Comparison of ENCODE assay signal across 10 mouse cellular contexts in the genomic region with DNA sequence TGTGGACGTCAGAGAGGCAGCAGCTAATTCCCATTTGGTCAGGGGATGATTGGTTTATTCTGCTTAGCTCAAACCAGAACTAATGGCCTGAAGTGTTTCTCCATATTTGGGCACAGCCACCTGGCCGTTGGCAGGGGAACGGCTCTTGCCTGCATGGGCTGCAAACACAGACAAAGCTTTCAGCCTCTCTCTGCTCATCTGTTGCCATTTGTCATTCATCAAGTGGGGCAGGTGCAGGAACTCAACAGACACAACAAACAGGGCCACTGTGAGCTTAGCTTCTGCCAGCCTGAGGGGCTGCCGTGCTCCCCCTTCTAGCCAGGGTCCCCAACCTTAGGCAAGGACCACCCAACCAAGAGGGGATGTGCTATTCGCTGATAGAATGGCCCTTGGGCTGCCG. TPM values are rescaled to one million over a fixed set of nuclear protein-coding genes. Genes with fewer than 3 reads are reported as not detected.
DNase-seq lines count a peak whose midpoint lies in the region; ATAC-seq and TF ChIP-seq lines count a peak whose summit lies in the region.
"Had no signal": no experiment of that assay in that cellular context is flagged by ENCODE, and none has a peak within 500 bp of the region (broad histone marks: within the 10 kb centered on the region; RNA-seq: fewer than 3 reads in every experiment).

No protein-coding gene starts in this region.

- peak; percentile 79; the same call in 1 of the 2 replicates for ATAC-seq in hindbrain, embryonic 14.5 days (ENCODE audit: low FRiP score)
- ATAC-seq in midbrain, postnatal 0 days (ENCODE audit: low FRiP score) = peak; percentile 65

- H3K4me1 ChIP-seq in heart, embryonic 10.5 days = peaks cover 32% of the 10 kb centered on the region
- H3K4me1 ChIP-seq in hindbrain, embryonic 14.5 days (replicated peaks; ENCODE audit: control insufficient read depth, insufficient read depth, low read length) = peaks cover 6% of the 10 kb centered on the region; the same call in 1 of the 2 replicates
- 0 out of 2 replicates have a peak, but pooled peaks cover 5% of the 10 kb centered on the region for H3K4me1 ChIP-seq in midbrain, postnatal 0 days (ENCODE audit: insufficient read depth, low read length)

- H3K9me3 ChIP-seq in heart, embryonic 10.5 days = no peaks in the 10 kb centered on the region
- no peaks in the 10 kb centered on the region for H3K9me3 ChIP-seq in hindbrain, embryonic 14.5 days (ENCODE audit: control insufficient read depth, low read length)
- no peaks in the 10 kb centered on the region for H3K9me3 ChIP-seq in midbrain, postnatal 0 days (ENCODE audit: low read length)
- H3K9me3 ChIP-seq: heart, embryonic 13.5 days had no signal

- no peak overlapping the region for H3K9ac ChIP-seq in hindbrain, embryonic 14.5 days
- H3K9ac ChIP-seq in midbrain, postnatal 0 days (replicated peaks; ENCODE audit: low read length, poor library complexity, severe bottlenecking) = no peak overlapping the region
- H3K9ac ChIP-seq: heart, embryonic 13.5 days had no signal

- no peak overlapping the region for H3K4me2 ChIP-seq in hindbrain, embryonic 14.5 days (replicated peaks)
- H3K4me2 ChIP-seq in midbrain, postnatal 0 days (ENCODE audit: low read depth, low read length, poor library complexity, severe bottlenecking) = no peak overlapping the region
- H3K4me2 ChIP-seq: heart, embryonic 13.5 days had no signal

- no peak for DNase-seq in heart, embryonic 10.5 days (ENCODE audit: low spot score)
- DNase-seq in heart, adult 9 months (ENCODE audit: low spot score in 2 of 2) = no peak
- DNase-seq in cerebellum, adult 9-11 months = peak; percentile 38
- DNase-seq in hindbrain, embryonic 14.5 days (ENCODE audit: low spot score) = no peak
- peak; percentile 82 for DNase-seq in midbrain, postnatal 0 days (ENCODE audit: low spot score)
- DNase-seq in c-Kit-positive CD71-positive TER-119-positive erythroid progenitor cells, embryonic 14.5 days (ENCODE audit: low spot score) = no peak
- no peak for DNase-seq in heart, postnatal 10 days
- DNase-seq in thymus, postnatal 10 days (ENCODE audit: low spot score in 2 of 2) = no peak
- DNase-seq: liver had no signal

- TF ChIP-seq CTCF in midbrain, postnatal 0 days (IDR thresholded peaks at IDR 0.05) = no peak; the same call in 1 of the 2 replicates

- H3K36me3 ChIP-seq in heart, embryonic 10.5 days = no peaks in the 10 kb centered on the region
- H3K36me3 ChIP-seq in hindbrain, embryonic 14.5 days (replicated peaks; ENCODE audit: control insufficient read depth, insufficient read depth) = no peaks in the 10 kb centered on the region
- H3K36me3 ChIP-seq in midbrain, postnatal 0 days (ENCODE audit: insufficient read depth, low read length) = no peaks in the 10 kb centered on the region
- H3K36me3 ChIP-seq: heart, embryonic 13.5 days had no signal

- peak overlapping the region; percentile 72 for H3K27ac ChIP-seq in heart, embryonic 10.5 days
- peak overlapping the region; percentile 69 for H3K27ac ChIP-seq in hindbrain, embryonic 14.5 days
- peak overlapping the region; percentile 62 for H3K27ac ChIP-seq in midbrain, postnatal 0 days (ENCODE audit: low read depth, low read length)
- H3K27ac ChIP-seq: heart, embryonic 13.5 days had no signal

- WGBS in heart, embryonic 10.5 days = 55% methylated on average over 6 of the region's 6 CpGs
- 36% methylated on average over 6 of the region's 6 CpGs for WGBS in hindbrain, embryonic 14.5 days
- 33% methylated on average over 6 of the region's 6 CpGs for WGBS in midbrain, postnatal 0 days

- intact Hi-C loops in heart, postnatal 10 days (cut with DNase I) = no loop called here

- H3K27me3 ChIP-seq in heart, embryonic 10.5 days (ENCODE audit: insufficient read depth, poor library complexity, severe bottlenecking) = no peaks in the 10 kb centered on the region
- no peaks in the 10 kb centered on the region for H3K27me3 ChIP-seq in hindbrain, embryonic 14.5 days (ENCODE audit: control insufficient read depth, insufficient read depth, low read length)
- no peaks in the 10 kb centered on the region for H3K27me3 ChIP-seq in midbrain, postnatal 0 days (ENCODE audit: insufficient read depth, low read length)
- H3K27me3 ChIP-seq: heart, embryonic 13.5 days had no signal

- H3K4me3 ChIP-seq in heart, embryonic 10.5 days = no peak overlapping the region
- H3K4me3 ChIP-seq in hindbrain, embryonic 14.5 days (replicated peaks; ENCODE audit: low read length) = no peak overlapping the region
- no peak overlapping the region for H3K4me3 ChIP-seq in midbrain, postnatal 0 days (ENCODE audit: low read depth, low read length)
- H3K4me3 ChIP-seq: heart, embryonic 13.5 days had no signal

RNA-seq across cellular contexts. Expression of a gene that starts 10.9 kb away (rescaled TPM):
- polyA plus RNA-seq in heart, embryonic 10.5 days (2016; fragmentation: Nextera tagmentation; extraction: Ambion mirVana) = 3.9 and 4.3 TPM in 2 replicates
- polyA plus RNA-seq in hindbrain, embryonic 14.5 days (2014; fragmentation: Nextera tagmentation; extraction: Ambion mirVana) = 0.78 and 0.96 TPM in 2 replicates
- 0.60 and 0.94 TPM in 2 replicates for total RNA-seq in midbrain, postnatal 0 days (2014; rRNA removed)
- 0.44 and 0.51 TPM in 2 replicates for polyA plus RNA-seq in midbrain, postnatal 0 days (2015; fragmentation: Nextera tagmentation; extraction: Ambion mirVana)
- 1 to 10 TPM; 3.2 to 3.4 TPM for total RNA-seq in heart, postnatal 10 days (2021)

RNA-seq across cellular contexts. Expression of a gene that starts 17.3 kb away (rescaled TPM):
- polyA plus RNA-seq in heart, embryonic 10.5 days (2016; fragmentation: Nextera tagmentation; extraction: Ambion mirVana) = 0.97 and 2.1 TPM in 2 replicates
- 0.16 and 0.17 TPM in 2 replicates for polyA plus RNA-seq in hindbrain, embryonic 14.5 days (2014; fragmentation: Nextera tagmentation; extraction: Ambion mirVana)
- not detected in 2 replicates for total RNA-seq in midbrain, postnatal 0 days (2014; rRNA removed)
- 0.13 TPM in 1 of 2 replicates, not detected in the other for polyA plus RNA-seq in midbrain, postnatal 0 days (2015; fragmentation: Nextera tagmentation; extraction: Ambion mirVana)
- total RNA-seq in heart, postnatal 10 days (2021) = not detected

RNA-seq across cellular contexts. Expression of a gene that starts 60.0 kb away (rescaled TPM):
- 1.2 and 1.7 TPM in 2 replicates for polyA plus RNA-seq in heart, embryonic 10.5 days (2016; fragmentation: Nextera tagmentation; extraction: Ambion mirVana)
- 1.2 TPM in 2 replicates for polyA plus RNA-seq in hindbrain, embryonic 14.5 days (2014; fragmentation: Nextera tagmentation; extraction: Ambion mirVana)
- 0.42 and 0.49 TPM in 2 replicates for total RNA-seq in midbrain, postnatal 0 days (2014; rRNA removed)
- polyA plus RNA-seq in midbrain, postnatal 0 days (2015; fragmentation: Nextera tagmentation; extraction: Ambion mirVana) = 0.75 and 0.79 TPM in 2 replicates
- under 1 TPM in 1 of 2 experiments, not detected in 1; 0.10 TPM for total RNA-seq in heart, postnatal 10 days (2021)

Comparison
In these comparisons a context has a peak if more than half of its experiments do, and no peak if none do; other contexts are left out.
1. DNase-seq: peak in cerebellum, adult 9-11 months (single experiment) and midbrain, postnatal 0 days (single experiment); none in heart, embryonic 10.5 days (single experiment), heart, adult 9 months (0 of 2), hindbrain, embryonic 14.5 days (single experiment), c-Kit-positive CD71-positive TER-119-positive erythroid progenitor cells, embryonic 14.5 days (single experiment), heart, postnatal 10 days (0 of 2) and thymus, postnatal 10 days (0 of 2).
2. Peak in every context shown above with its lines, with median percentiles within 50 percentile points of each other: H3K27ac ChIP-seq.